Mouse (Mus musculus) kidney, postnatal 25 days (tissue): ENCODE measurements around the gene Rnf145.

Source experiments
- DNase-seq, 2 experiments: peaks; one replicate each; pipeline ENCODE4 v3.0.0; 2021; ENCODE audit warnings: mixed read lengths in 2 of 2

The Rnf145 gene

GRCm38 (mm10) chr11:44537403-44537802 is 18.6 kb downstream of the Rnf145 start:
- DNase-seq, result no peak

DNA sequence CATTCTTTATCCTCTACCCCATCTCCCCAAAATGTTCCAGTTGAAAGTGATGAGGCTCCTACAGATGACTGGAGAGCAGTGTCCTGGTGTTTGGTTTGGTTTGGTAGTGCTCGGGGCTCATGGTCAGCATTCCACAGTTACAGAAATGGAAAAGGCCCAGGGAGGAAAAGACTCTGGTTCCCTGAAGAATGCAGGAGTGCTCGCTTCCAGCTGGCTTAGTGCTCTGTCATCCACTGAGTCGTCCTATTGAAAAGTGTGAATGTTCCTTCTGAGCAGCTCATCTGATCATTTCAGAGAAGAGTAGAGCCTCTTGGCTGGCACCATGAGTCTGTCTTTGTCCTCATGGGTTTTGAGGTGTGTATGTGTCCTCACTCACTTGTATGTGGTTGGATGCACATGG is 19.3 kb downstream of the Rnf145 start:
- no peak for DNase-seq

DNA sequence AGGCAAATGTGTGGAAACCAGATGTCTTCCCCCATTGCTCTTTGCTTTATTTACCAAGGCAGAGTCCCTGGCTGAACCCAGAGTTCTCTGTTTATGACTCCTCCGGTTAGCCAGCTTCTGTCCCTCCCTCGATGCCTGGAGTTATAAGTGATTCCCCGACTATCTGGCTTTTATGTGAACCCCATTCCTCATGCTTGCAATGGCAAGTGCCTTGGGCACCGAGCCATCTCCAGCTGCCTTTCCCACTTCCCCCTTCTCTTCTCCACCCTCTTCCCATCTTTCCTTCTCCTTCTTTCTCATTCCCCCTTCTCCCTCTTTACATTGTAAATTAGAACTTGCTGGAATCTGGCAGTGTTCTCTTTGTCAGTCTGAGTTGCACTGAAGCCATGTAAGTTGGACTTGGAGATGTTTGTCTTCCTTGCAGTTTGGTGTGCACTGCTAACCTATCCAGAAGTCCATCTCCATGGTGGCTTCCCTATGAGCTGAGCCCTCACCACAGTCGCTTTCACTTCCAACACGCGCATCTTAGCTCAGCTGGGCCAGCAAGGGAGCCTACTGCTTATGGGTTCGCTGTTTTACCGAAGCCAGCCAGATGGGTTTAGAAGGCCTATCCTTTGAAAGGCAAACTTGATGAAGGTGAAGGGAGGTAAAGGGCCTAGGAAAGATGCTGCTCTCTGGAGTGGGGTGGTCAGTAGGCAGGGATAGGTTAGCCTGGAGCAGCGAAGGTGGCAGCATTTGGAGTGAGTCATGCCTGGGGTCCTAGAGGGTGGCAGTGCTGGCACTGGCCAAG is 19.9 kb downstream of the Rnf145 start:
- no peak for DNase-seq

- no peak for DNase-seq
Observed at GRCm38 (mm10) chr11:44539291-44539930, 20.6 kb downstream of the Rnf145 start.

- DNase-seq, result no peak
Observed at GRCm38 (mm10) chr11:44540243-44540642, 21.5 kb downstream of the Rnf145 start.

DNA sequence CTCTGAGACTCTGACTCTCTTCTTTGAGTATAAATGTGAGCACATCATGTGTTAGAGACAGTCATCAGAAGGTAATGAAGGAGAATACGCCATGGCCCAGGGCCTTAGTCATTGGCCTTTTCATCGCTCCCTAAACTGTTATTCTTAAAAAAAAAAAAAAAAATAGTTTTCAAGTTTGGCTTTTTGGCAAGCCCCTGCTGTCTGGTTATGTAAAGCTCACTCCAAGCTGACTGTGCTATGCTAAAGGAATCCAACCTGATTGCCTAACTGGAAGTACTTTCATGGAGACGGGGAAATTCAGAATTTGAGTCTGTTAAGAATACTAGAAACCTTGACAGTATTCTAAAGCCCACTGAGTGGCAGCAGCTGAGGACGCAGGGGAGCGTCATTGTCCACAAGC is 22.5 kb downstream of the Rnf145 start:
- no peak for DNase-seq

GRCm38 (mm10) chr11:44541813-44542212 is 23.0 kb downstream of the Rnf145 start:
- DNase-seq, result no peak

DNA sequence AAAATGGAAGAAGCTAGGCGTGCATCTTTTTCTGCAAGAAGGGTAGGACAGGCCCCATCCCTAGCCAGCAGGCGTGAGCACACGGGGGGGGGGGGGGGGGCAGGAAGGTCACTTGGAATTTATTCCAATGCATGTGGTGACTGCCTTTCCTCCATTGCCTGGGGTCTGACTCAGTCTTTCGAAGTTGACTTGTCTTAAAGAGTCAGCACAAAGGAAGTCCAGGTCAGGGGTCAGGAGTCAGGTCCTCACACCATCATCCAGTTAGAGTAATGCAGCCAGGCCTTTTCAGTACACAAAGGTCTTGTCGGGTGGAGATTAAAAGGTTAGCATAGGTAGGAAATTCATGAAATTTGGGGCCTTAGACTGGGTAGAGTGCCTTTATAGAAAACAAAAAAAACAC is 24.8 kb downstream of the Rnf145 start:
- DNase-seq, result peak in 1 of 2 experiments; percentile 47

GRCm38 (mm10) chr11:44543996-44544395 is 25.2 kb downstream of the Rnf145 start:
- no peak for DNase-seq

GRCm38 (mm10) chr11:44545181-44545580 is 26.4 kb downstream of the Rnf145 start:
- peak in 1 of 2 experiments; percentile 49 for DNase-seq

DNA sequence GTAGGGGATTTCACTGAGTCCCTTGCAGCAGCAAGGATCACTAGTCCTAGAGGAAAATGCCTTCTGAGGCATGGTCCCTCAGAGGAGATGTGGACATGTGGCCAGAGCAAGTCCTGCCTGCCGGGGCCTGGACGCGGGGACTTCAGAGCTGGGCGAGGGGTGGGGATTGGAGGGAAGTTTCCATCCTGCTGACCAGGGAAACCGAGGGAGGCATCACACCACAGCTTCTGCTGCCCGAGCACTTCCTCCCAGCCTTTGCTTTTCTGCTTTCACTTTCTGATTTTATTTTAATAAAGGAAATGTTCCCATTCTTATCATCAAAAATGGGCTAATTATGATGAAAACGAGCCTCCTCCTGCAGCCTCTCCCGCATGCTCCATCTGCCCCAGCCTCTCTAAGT is 27.5 kb downstream of the Rnf145 start:
- DNase-seq, result peak in 1 of 2 experiments; percentile 59

DNA sequence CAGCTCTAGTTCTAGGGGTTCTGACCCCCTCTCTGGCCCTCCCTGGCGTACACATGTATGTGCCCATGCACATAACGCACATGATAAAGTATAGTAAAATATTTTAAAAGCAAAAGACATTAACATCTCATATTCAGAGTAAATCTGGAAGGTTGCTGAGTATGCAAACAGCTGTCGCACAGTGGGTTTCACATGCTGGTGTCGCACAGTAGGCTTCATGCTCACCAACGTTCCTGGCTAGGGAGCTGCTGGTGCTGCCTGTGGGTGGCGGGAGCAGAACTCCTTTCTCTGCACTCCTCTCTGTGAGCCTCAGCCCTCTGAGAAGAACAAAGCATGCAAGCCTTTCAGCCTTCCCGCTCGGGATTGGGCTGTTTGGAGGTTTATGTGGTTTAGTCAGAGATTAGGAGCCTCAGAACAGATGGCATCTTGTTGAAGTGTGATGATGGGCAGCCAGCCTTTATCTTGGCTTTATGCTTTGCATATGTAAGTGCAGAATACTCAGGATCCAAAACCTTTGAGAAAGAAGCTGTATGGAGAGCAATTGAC is 29.0 kb downstream of the Rnf145 start:
- DNase-seq, result no peak

DNA sequence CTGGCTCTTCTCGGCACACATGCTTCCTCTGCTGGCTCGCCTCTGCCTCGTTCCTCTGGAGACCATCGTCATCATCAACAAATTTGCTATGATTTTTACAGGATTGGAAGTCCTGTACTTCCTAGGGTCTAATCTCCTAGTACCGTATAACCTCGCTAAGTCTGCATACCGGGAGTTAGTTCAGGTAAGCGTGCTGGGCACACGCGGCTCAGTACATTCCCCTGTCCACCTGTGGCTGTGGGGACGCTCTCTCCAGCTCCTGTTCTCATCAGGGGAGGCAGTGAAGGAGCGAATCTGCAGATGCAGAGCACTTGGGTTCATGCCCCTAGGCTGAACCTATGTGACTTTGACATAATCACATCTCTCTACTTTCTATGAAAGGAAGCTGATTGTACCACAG is 30.1 kb downstream of the Rnf145 start:
- DNase-seq, result no peak

DNA sequence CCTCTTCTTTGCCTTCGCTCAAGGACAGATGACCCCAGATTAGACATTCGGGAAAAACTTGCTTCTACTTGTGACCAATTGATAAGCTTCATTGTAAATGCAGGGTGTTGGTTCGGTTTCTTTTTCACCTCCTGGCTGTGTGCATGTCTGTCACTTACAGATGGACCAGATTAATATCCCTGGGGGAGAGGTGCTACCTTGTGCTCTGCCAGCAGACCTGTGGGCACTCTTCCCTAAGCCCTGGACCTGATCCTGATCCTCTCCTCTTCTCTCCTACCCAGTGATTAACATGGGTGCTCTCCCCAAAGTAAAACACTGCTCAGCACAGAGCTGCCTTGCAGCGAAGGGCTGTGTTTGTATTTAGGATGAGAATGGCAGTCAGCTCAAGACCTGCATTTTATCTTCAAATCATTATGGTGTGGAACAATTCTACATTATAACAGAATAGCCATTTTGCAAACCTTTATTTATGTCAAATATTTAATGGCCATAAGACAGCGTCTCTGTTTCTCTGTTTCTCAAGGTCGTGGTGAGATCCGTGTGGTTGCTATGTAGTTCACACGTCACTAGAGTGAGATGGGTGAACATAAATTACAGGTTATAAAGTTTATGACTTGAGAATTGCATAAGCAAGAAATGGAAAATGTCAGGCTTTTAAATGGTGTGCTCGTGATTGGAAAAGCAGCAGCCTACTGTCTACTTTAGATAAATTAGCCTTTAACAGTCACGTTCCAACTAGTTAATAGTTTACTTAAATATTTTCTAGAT is 30.9 kb downstream of the Rnf145 start:
- no peak for DNase-seq

DNA sequence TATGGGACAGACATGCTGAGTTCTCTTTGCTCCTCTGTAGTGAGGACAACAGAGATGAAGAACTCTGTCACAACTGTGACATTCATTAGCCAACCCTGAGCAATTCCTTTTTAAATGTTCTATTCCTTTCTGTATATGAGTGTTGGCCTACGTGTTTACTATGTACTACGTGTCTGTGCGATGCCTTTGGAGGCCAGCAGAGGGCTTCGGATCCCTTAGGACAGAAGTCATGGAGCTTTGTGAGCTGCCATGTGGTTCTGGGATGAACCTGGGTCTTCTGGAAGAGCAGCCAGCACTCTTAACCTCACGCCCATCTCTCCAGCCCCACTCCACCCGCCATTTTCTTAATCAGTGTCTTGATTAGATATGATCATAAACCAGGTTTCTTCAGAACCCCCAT is 32.2 kb downstream of the Rnf145 start:
- DNase-seq, result peak in 1 of 2 experiments; percentile 37

DNA sequence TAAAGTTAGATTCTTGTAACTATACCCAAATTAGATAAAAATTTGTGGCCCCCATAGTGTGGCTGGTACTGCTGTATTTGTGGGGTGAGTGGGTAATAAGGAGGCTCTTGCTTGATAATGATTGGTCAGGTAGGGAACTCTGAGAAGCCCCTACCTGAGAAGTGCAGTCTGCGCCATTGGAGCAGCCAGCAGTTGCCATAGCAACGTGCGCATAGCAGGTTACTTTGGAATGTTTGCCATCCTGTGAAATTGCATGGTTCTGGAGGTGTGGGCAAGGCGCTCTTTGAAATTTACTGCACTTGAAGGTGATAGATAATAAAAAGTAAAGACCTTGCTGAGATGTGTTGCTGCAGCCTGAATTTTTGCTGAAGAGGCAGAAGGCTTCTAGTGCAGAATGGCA is 35.6 kb downstream of the Rnf145 start:
- no peak for DNase-seq

DNA sequence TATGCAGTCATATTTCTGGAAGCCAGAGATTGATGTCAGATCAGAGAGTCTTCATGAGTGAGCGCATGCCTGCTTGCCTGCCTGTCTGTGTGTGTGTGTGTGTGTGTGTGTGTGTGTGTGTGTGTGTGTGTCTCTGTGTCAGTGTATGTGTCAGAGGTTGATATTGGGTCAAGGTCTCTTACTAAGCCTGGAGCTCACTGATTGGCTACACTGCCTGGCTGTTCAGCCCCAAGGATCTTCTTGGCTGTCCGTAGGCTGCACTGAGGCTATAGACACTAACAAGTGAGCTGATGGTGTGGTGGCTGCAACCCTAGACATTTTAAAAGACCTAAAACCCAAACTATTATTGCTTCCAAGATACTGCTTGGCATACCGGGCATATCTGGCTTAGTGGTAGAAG is 39.8 kb downstream of the Rnf145 start:
- DNase-seq, result no peak

DNA sequence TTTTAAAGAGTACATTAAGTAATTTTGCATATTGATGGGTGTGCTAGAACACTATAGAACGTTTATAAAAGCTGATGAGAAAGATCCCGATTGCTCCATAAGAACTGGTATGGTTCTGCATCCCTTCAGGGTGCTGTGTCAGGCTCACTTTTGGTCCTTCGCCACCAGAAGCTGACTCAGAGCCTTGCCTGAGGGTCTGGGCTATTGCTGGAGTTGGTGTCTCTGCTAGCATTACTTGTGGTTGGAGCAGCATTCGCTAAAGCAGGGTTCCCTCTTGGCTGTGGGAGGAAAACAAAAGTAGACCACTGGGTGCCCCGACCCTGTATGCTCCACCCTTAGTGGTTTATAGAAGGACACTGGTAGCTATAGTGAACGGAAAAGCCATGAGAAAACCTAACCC is 40.7 kb downstream of the Rnf145 start:
- no peak for DNase-seq

GRCm38 (mm10) chr11:44560396-44560795 is 41.6 kb downstream of the Rnf145 start:
- DNase-seq, result no peak

DNA sequence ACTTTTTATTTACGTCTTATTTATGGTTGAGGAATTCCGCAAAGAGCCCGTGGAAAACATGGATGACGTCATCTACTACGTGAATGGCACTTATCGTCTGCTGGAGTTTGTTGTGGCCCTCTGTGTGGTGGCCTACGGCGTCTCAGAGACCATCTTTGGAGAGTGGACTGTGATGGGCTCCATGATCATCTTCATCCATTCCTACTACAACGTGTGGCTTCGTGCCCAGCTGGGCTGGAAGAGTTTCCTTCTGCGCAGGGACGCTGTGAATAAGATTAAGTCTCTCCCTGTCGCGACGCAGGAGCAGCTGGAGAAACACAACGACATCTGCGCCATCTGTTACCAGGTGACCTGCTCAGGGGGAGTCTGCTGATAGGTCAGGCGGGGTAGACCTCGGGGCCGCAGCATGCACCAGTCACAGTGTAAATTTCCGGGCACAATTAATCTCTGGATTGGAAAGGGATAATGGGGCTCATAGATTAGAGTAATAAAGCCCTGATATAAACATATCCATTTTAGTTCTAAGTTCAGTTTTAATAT is 42.8 kb downstream of the Rnf145 start:
- DNase-seq, result no peak

DNA sequence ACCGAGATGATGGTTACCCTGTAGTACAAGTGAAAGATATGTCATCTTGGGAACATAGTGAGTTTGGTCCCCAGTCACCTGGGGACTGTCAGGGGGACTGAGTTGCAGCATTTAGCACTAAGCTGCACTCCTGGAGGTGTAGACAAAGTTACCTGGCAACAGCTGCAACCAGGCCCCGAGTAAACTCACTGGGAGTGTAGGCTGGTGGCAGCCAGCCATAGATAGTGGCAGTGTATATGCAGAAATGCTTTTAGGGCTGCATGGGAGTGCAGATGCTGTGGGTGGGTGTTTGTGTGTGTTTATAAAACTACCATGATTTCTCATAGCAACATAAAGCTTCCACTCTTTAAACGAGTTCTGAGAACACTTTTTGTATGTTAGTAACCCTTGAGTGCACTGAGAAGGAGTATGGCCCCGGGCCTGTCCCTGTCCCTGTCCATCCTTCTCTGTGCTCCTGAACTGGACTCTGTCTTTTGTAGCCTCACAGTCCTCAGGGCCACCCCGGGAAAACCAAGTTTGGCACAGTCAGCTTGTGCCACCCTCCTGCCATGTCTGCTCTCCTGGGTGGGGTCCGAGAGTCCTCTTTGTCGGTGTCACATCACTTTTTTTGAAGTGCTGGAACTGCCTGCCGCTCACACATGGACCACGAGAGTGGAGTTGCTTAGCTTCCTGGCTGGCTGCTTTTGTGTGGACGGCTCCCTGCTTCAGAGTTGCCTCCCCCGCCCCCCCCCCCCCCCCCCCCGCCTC is 43.8 kb downstream of the Rnf145 start:
- no peak for DNase-seq

GRCm38 (mm10) chr11:44564245-44564864 is 45.6 kb downstream of the Rnf145 start:
- no peak for DNase-seq
